Mouse (Mus musculus): ENCODE results near the gene Rspry1. TPM values are rescaled to one million over a fixed set of nuclear protein-coding genes. Genes with fewer than 3 reads are reported as not detected.

The Rspry1 gene
- total RNA-seq, 2 experiments from 2014 or later, result 24.3 to 30.2 TPM

Other genes starting within 250 kb of the Rspry1 start
- 10 to 100 TPM; 50.7 to 61.0 TPM for gene Herpud1, start 215.5 kb upstream of the Rspry1 start, total RNA-seq (2021)
- under 1 TPM; 0.26 to 0.59 TPM for gene Nlrc5, start 167.6 kb upstream of the Rspry1 start, total RNA-seq (2021)
- gene Cpne2, start 68.9 kb upstream of the Rspry1 start, total RNA-seq (2021), result 10 to 100 TPM; 40.0 to 42.4 TPM
- gene Fam192a, start 60 bp downstream of the Rspry1 start, total RNA-seq (2021), result 10 to 100 TPM; 40.5 to 42.0 TPM
- gene Arl2bp, start 64.7 kb downstream of the Rspry1 start, total RNA-seq (2021), result 100 to 1,000 TPM; 154 to 158 TPM
- gene Pllp, start 94.3 kb downstream of the Rspry1 start, total RNA-seq (2021), result 10 to 100 TPM; 62.1 to 74.8 TPM
- not detected for gene Ccl22, start 143.7 kb downstream of the Rspry1 start, total RNA-seq (2021)
- 100 to 1,000 TPM; 490 to 500 TPM for gene Cx3cl1, start 170.1 kb downstream of the Rspry1 start, total RNA-seq (2021)
- gene Ccl17, start 208.5 kb downstream of the Rspry1 start, total RNA-seq (2021), result 1 to 10 TPM; 3.3 to 5.2 TPM
- 10 to 100 TPM; 81.5 to 96.6 TPM for gene Coq9, start 236.4 kb downstream of the Rspry1 start, total RNA-seq (2021)
- 10 to 100 TPM; 70.8 to 71.9 TPM for gene Ciapin1, start 236.4 kb downstream of the Rspry1 start, total RNA-seq (2021)

Measured in layer of hippocampus, postnatal 25 days (tissue).